Mouse (Mus musculus): ENCODE measurements around the gene Glis3. TPM values are rescaled to one million over a fixed set of nuclear protein-coding genes. Genes with fewer than 3 reads are reported as not detected.

Gene Glis3
- total RNA-seq, 2 experiments from 2014 or later = 7.8 to 8.1 TPM

- DNase-seq (ENCODE audit: low spot score in 2 of 2) = no peak
Measured at GRCm38 (mm10) chr19:28657686-28658195, 22.1 kb downstream of the Glis3 start.

GRCm38 (mm10) chr19:28656882-28657281 lies 23.0 kb downstream of the Glis3 start:
- no peak for DNase-seq (ENCODE audit: low spot score in 2 of 2)

- no peak for DNase-seq (ENCODE audit: low spot score in 2 of 2)
Measured at GRCm38 (mm10) chr19:28655166-28655565, 24.7 kb downstream of the Glis3 start.

- no peak for DNase-seq (ENCODE audit: low spot score in 2 of 2)
Measured at GRCm38 (mm10) chr19:28650836-28651235, 29.0 kb downstream of the Glis3 start.

- no peak for DNase-seq (ENCODE audit: low spot score in 2 of 2)
Measured at GRCm38 (mm10) chr19:28649489-28649888, 30.4 kb downstream of the Glis3 start.

- DNase-seq (ENCODE audit: low spot score in 2 of 2) = no peak
Measured at GRCm38 (mm10) chr19:28648881-28649280, 31.0 kb downstream of the Glis3 start.

- DNase-seq (ENCODE audit: low spot score in 2 of 2) = no peak
Measured at GRCm38 (mm10) chr19:28647424-28647823, 32.5 kb downstream of the Glis3 start.

GRCm38 (mm10) chr19:28646286-28646685 lies 33.6 kb downstream of the Glis3 start:
- no peak for DNase-seq (ENCODE audit: low spot score in 2 of 2)

GRCm38 (mm10) chr19:28640861-28641381 lies 39.0 kb downstream of the Glis3 start:
- no peak for DNase-seq (ENCODE audit: low spot score in 2 of 2)

- DNase-seq (ENCODE audit: low spot score in 2 of 2) = no peak
Measured at GRCm38 (mm10) chr19:28635991-28636553, 43.8 kb downstream of the Glis3 start.

- DNase-seq (ENCODE audit: low spot score in 2 of 2) = no peak
Measured at GRCm38 (mm10) chr19:28634986-28635385, 44.9 kb downstream of the Glis3 start.

GRCm38 (mm10) chr19:28628416-28628815 lies 51.5 kb downstream of the Glis3 start:
- DNase-seq (ENCODE audit: low spot score in 2 of 2) = no peak

- DNase-seq (ENCODE audit: low spot score in 2 of 2) = no peak
Measured at GRCm38 (mm10) chr19:28626189-28626588, 53.7 kb downstream of the Glis3 start.

- no peak for DNase-seq (ENCODE audit: low spot score in 2 of 2)
Measured at GRCm38 (mm10) chr19:28624571-28624970, 55.3 kb downstream of the Glis3 start.

GRCm38 (mm10) chr19:28623726-28624125 lies 56.2 kb downstream of the Glis3 start:
- DNase-seq (ENCODE audit: low spot score in 2 of 2) = peak; percentile 46 to 49

- DNase-seq (ENCODE audit: low spot score in 2 of 2) = peak in 1 of 2 experiments; percentile 14
Measured at GRCm38 (mm10) chr19:28621608-28622505, 58.0 kb downstream of the Glis3 start.

GRCm38 (mm10) chr19:28617736-28618135 lies 62.1 kb downstream of the Glis3 start:
- no peak for DNase-seq (ENCODE audit: low spot score in 2 of 2)

- DNase-seq (ENCODE audit: low spot score in 2 of 2) = no peak
Measured at GRCm38 (mm10) chr19:28617191-28617590, 62.7 kb downstream of the Glis3 start.

GRCm38 (mm10) chr19:28616487-28616886 lies 63.4 kb downstream of the Glis3 start:
- no peak for DNase-seq (ENCODE audit: low spot score in 2 of 2)

GRCm38 (mm10) chr19:28612249-28612648 lies 67.6 kb downstream of the Glis3 start:
- no peak for DNase-seq (ENCODE audit: low spot score in 2 of 2)

GRCm38 (mm10) chr19:28608747-28609146 lies 71.1 kb downstream of the Glis3 start:
- DNase-seq (ENCODE audit: low spot score in 2 of 2) = no peak

GRCm38 (mm10) chr19:28608277-28608676 lies 71.6 kb downstream of the Glis3 start:
- DNase-seq (ENCODE audit: low spot score in 2 of 2) = no peak

All from adrenal gland, adult 18-20 months (tissue).